Mouse (Mus musculus): ENCODE data around the gene Sgpp2.
A peak's percentile ranks its signal among the peaks of the same experiment; 100 is the strongest.

Gene Sgpp2

DNA sequence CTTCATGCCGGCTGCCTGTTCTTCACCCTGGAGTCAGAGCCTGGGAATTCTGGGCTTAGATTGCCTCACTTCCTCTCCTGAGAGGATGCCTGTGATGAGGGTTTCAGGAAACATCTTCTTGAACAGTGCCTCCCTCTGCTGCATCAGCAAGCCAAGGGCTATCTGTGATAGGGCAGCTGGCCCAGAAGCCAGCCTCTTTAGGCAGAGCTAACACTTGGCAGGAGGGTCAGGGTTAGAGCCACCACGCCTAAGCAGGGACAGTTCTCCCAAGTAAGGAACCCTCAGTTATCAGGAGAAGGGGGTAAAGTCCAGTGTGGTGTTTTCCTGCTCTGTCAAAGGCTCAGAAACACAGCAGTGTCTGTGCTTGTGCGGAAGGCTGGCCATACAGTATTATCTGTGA lies 89.6 kb downstream of the Sgpp2 start:
- no peak for DNase-seq (ENCODE audit: low read depth, low spot score)

DNA sequence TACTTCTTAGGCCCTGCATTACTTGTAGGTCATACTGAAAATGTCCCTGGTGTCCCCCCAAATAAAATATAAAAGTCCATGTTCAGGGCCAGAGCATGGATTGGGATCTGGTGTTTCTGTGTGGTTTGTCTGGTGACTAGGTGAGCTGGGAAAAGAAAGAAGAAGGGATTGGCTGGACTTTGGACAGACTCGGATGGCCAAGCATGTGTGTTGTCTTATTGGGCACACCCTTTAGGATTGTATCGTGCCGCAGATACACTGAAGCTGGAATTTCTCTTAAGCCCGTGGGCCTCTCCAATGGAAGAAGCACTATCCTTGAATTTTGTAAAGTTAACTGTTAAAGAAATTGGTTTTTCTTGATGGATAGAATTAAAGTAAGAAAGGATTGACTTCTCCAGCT lies 91.3 kb downstream of the Sgpp2 start:
- no peak for DNase-seq (ENCODE audit: low read depth, low spot score)

DNA sequence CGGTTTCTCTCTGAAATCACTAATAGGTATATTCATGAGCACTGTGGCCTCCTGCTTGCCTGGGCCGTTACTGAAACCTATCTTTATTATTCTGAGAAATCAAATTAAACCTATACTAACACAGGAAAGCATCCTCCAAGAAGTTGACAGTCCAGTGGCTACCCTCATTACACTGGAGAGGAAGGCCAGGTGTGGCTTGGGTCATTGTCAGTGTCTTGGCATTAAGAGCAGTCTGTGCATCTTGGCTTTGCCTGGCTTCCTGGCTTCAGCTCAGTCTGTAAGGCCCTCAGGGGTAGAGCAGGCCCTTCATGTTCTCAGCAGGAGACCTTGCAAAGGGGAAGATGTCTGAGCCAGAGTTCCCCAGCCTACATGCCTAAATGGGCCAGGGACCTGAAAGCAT lies 99.3 kb downstream of the Sgpp2 start:
- DNase-seq (ENCODE audit: low read depth, low spot score) = no peak

DNA sequence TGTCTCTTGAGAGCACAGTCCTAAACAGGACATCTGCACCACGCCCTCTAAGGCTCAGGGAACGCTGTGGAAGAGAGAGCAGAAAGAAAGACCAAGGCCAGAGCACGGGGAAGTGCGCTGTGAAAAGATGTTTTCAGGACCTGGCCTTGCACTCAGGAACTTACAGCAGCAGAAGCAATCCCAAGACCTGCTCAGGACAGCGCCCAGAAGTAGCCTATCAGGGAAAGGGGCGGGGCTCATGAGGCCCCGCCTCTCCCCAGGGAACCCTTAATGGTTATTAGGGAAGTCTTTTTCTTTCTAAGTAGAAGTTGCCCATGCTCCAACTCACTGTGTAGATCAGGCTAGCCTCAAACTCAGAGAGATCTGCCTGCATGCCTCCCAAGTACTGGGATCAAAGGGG lies 102.5 kb downstream of the Sgpp2 start:
- peak; percentile 52 for DNase-seq (ENCODE audit: low read depth, low spot score)

DNA sequence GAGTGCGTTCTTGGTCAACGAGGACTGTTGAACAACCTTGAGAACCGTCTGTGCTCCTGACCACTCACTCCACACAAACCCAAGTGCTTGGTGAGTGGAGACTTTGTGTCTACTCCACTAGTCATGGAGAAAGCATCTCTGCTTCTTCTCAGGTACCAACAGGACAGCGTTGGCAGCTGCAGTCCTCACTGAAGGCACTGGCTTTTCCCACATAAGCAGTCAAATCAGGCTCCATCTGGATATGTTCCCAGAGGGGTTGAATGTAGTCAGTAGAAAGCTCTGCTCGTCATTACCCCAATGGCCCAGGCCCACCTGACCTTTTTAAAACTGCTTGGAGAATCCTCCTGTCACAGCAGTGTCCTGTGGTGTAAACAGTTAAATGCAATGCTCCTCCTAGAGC lies 104.3 kb downstream of the Sgpp2 start:
- no peak for DNase-seq (ENCODE audit: low read depth, low spot score)

DNA sequence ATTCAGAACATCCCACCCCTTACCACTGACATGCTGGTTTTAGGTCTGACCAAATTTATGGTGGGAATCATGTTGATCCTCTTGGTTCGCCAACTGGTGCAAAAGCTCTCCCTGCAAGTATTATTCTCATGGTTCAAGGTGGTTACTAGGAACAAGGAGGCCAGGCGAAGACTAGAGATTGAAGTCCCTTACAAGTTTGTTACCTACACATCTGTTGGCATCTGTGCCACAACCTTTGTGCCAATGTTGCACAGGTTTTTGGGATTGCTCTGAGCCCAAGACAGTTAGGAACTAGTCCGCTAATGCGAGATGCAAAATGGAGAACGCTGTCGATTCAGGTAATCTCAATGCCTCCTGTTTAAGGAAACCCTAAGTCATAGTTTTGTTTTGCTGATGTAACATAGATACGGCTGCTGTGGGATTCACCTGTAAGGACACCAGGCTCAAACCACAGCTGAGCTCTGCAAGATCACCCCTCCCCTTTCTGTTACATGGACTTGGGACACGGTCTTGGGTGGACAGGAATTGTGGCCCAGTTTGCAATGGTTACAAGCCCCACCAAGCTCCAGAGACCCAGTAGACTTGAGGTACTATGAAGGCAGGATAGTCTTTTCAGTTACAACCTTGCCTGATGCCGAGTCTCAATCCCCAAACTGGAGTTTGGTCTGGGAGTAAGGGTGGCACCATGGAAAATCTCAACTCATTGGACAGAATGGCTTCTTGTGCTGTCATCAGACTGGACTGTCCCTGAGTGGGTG lies 107.2 kb downstream of the Sgpp2 start:
- DNase-seq (ENCODE audit: low read depth, low spot score) = no peak

DNA sequence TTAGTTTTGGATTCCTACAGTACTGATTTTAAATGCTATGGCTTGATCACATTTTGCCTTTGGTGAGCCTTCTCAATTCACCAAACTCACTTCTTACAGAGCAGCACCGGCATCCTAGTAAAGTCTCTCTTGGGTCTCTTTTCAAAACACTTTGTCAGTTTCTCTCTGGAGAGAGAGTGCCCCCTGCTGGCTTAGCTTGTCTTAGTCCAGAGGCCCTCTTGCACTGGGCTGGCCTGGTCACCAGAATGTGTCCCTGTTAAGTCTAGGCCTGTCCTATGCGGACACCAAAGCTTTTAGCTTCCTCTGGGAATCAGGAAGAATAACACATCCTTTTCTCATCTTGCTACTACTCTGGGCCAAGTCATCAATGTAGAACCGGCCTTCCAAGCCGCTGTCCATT lies 109.4 kb downstream of the Sgpp2 start:
- DNase-seq (ENCODE audit: low read depth, low spot score) = peak; percentile 50

DNA sequence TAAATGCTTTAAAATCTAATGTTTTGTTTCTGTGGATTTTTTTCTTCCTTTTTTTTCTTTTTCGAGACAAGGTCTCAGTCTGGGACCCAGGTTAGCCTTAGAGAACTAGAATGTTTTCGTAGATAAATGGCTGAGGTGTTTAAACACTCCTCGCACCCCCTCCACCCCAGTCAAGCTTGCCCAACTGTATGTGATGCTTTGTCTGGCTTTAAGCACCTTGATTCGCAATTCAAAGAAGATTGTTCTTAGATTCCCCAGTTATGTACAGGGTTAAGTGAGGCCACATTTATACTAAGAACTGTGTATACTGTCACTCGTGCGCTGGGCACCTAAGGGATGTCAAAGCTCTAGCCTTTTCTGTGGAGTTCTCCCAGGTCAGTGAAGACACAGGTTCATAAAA lies 110.1 kb downstream of the Sgpp2 start:
- DNase-seq (ENCODE audit: low read depth, low spot score) = peak; percentile 55

DNA sequence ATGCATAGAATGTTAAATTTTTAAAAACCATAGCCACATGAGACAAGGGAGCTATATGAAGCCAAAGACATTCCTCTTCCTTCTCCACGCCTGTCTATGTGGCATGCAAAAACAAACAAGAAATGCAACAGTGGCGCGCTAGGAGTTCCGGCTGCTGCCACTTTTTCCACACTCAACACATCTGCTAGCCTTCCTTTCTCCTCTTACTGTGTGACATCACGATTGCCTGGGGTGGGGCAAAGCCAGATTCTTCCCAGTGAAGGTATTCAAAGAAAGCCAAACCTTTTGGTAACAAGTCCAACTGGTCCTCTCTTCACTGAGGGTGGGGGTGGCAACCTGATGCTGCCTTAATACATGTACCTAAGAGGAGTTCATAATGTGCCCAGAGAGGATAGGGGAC lies 111.6 kb downstream of the Sgpp2 start:
- DNase-seq (ENCODE audit: low read depth, low spot score) = no peak

DNA sequence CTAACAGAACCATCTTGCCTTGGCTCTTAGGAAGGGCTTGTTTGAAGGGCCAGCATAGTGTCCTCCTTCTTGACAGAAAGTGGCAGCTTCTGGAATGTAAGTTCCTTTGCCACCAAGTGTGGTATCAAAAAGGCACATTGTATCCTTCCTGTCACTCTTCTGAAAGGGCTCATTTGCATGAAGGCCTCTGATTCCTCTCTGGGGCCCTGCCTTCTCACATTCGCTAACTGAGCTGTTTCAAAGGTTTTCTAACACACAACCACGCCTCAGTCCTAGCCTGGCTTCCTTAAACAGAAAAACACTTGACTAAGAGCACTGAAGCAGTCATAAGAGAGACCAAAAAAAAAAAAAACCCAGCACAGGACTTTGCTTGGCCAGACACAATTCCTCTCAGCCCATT lies 112.4 kb downstream of the Sgpp2 start:
- no peak for DNase-seq (ENCODE audit: low read depth, low spot score)

DNA sequence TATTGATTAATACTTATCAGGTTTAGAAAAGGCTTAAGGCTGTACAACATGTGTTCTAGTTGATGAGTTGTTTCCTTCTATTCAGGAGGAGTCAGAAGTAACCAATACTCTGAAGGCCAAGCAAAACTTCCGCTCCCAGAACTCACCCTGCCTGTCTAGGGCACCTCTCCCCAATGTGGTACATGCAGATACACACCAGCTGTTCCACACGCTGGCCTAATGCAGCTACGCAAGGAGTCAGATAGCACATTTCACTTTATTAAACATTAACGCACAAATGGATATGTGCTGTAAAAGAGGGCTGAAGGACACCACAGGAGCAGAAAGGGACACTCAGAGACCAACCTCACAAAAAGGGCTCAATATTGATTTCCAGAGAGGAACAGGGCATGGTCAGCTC lies 114.7 kb downstream of the Sgpp2 start:
- DNase-seq (ENCODE audit: low read depth, low spot score) = no peak

DNA sequence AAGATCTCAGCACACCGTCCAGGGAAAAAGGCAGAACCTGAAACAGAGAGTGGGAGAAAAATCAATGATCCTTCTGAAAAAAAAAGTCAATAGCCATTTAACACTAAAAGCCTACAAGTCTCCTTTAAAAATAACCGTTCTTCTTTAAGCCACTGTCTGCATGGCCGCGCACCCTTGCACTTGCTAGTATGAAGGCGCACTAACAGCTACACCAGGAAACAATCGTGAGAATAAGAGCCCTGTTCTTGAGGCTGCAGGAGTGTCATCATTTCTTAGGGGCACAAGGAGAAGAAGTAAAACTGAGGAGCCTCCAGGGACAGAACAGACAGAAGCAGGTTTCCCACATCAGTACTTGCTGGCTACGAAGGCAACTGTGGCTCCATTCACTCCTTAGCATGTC lies 115.2 kb downstream of the Sgpp2 start:
- no peak for DNase-seq (ENCODE audit: low read depth, low spot score)

DNA sequence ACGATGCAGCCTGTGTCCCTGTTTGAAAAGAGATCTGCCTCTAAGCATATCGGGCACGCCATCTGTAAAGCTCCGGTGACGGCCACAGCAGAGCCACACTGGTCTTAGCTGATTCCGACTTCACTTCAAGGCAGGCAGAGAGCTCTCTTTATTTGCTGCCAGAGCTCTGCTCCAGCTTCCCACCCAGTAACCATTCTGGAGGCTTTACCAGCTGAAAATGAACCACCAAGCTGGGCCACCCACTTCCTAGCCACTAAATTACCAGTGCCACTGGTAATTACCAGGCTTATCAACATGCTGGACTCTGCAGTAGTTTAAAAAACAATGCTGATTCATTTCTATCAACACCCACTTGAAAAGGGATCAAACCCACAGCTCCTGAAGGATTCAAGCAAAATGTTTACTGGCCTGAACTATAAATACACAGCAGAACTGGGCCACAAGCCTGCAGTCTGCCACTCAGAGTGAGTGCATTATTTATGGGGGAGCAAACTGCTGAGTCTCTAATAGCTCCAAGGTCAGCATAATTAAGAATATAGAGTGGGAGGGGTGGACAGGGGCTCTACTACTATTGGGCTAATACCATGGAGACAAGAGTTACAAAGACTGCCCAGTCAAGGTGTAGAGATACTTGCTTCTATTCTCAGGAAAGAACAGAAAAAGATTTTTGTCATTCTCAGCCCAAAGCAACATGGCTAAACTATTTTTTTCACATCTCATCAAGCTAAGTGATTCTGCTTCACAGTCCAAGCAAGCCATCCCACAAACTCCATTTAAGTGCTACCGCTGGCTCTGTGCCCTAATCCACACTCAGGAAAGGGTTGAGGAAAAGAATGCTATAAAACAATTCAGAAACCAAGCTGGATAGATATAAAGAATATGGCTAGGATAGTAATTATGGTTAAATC lies 115.9 kb downstream of the Sgpp2 start:
- no peak for DNase-seq (ENCODE audit: low read depth, low spot score)

DNA sequence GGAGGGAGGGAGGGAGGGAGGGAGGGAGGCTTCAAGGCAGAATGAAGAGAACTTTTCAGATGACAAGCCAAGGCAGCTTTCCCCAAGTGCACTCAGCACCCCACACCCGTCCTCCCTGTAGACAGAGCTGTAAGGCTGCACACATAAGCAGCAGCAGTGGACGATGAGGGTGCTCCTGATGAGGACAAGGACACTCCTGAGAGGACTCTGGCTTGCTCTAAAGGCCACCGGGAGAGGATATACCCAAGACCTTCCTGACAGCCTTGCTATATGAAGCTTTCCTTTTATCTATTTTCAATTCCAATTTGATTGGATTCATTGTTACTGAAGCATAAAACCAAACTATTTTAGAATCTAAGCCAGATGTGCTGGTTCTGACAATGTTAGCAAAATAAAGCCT lies 116.7 kb downstream of the Sgpp2 start:
- no peak for DNase-seq (ENCODE audit: low read depth, low spot score)

DNA sequence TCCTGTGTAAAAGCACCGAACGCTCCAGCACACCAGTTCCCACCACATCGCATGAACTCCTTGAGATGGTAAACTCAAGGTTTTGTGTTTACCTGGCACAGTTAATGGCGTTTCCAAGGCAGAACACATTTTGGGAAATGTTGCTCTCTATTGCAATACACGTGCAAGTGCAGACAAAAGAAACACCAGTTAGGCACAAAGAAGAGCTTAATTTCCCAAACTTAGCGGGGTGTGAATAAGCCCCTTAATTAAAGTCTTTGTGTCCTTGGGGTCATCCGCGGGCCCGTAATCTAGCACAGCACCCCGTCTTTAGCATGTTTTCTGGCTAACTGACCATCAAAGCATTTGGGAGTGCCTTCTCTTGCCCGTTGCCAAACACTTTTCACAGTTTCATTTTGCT lies 118.7 kb downstream of the Sgpp2 start:
- no peak for DNase-seq (ENCODE audit: low read depth, low spot score)

DNA sequence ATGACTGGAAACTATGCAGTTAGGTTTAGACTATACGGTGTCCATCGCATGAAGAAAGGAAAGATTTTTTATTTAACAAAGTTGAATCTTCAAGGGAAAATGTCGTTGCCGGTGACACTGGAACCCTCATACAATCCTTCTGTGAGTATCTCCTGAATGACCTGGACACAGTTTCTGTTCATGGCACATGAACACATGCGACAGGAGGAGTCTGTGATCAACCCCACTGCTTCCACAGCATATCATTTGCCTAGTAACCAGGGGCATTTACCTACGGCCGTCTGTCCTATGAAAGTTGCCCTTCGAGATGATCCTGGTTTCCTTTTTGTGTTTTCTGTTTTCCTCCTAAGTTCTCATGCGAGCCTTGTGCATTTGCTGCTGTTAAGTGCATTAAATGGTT lies 123.3 kb downstream of the Sgpp2 start:
- no peak for DNase-seq (ENCODE audit: low read depth, low spot score)

DNA sequence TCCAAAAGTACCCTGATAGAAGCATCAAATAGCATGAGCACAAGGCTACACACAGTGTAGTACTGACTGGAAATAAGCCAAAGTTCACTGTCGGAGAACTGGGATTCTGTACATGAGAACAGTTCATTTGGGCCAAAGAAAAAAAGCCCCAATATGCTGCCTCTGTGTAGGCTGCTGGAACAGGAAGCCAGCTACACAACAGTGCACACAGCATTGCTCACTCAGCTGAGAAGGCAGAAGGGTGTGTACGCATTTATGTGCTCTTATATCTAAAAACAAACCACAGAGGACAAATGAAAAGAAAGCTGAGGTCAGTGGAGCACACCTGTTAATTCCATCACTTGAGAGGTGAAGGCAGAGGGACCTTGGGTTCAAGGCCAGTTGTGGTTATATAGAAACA lies 125.8 kb downstream of the Sgpp2 start:
- no peak for DNase-seq (ENCODE audit: low read depth, low spot score)

DNA sequence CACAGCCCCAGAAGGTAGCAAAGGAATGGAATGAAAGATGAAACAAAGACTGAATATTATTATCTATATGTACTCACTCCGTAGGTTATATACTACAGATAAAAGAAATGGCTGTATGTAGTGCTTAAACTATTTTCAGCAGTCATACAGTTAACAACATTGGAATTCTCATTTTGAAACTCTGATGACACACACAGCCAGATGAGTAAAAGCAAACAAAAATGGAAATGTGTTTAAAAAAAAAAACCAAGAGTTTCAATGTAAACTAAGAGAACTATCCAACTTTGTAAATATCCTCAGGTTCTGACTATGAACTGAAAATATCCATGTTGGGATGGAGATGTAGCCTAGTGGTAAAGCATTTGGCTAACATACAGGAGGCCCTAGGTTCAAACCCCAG lies 126.3 kb downstream of the Sgpp2 start:
- no peak for DNase-seq (ENCODE audit: low read depth, low spot score)

DNA sequence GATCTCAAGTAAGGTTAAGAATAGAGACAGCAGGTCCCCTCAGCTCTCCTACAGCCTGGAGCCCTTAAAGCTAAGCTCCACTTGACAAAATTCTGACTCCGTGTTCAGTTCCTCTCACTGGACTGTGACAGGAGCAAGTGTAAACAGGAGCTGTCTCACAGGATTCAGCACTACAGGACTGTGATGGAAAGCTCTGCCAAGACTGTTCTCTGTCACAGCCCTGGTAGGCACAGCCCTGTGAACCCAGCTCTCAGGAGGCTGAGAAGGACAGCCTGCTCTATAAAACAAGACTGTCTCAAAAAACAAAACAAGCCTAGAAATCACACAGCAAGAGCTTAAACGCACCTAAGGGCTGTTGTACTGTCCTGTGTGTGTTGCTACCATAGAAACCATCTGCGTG lies 127.0 kb downstream of the Sgpp2 start:
- no peak for DNase-seq (ENCODE audit: low read depth, low spot score)

DNA sequence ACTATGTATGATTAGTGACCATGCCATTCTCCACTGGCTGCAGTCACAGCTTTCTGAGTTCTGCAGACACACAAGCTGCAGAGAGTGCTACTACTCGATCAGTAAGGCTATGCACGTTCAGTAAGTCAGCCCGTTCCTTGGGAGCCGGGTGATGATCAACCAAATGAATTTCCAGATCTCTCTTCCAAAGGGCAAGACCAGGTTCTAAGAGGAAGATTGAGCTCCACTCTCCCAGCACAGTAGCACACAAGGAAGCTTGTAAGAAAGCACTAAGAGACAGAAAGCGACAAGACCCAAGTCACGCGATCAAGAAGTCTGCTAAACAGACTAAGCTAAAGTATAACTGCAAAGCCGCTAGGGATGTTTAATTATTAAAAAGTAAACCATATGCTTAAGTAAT lies 130.6 kb downstream of the Sgpp2 start:
- no peak for DNase-seq (ENCODE audit: low read depth, low spot score)

DNA sequence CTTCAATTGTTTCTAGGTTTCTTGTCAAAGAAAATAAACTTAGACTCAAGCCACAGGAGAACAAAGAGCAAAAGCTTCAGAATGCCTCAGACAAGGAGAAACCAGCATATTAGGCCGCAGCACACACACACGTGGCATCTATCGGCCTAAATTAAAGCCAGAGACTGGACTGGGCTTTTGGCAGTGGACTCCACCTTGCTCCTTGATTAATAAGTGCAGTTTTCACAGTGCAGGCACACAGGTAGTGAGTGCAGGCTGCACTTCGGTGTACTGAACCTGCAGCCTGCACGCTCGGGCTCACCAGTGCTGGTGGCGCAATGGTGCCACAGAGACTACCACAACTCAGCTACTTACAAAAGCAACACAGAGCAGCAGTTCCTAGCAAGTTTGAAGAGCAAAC lies 132.9 kb downstream of the Sgpp2 start:
- no peak for DNase-seq (ENCODE audit: low read depth, low spot score)

DNA sequence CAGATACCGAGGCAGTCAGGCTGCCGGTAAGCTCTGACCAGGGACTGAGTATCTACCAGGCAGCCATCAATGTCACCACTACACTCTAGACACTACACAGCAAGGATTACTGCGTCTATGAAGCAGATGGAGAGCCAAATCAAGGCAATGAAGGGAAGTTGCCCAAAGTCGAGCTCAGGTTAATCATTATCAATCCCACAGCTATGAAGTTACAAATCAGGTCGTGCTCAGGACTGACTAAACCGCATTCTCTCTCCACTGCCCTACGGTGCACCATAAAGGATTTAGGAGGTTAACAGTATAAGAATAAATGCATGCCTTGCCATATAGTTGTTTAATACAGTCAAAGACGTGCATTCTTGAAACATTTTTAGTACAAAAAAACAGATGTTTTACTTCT lies 136.1 kb downstream of the Sgpp2 start:
- DNase-seq (ENCODE audit: low read depth, low spot score) = no peak

DNA sequence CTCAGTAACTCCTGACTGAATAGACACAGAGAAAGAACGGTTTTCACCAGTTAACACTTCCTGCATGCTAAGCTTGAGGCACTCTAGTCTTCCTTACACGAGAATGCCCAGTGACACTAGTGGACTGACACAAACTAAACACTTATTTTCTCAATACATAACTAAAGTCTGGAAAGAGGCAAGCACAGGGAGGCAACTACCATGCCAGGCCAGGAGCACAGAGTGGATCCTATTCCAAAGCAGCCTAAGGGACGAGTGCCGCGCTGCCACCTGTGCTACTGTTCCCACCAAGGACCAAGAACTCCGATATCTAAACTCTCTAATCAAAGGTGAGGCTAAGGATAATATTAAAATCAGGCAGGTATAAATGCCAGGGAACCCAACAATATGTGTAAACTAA lies 136.6 kb downstream of the Sgpp2 start:
- DNase-seq (ENCODE audit: low read depth, low spot score) = no peak
